Mouse (Mus musculus) natural killer cell, adult 2 months (primary cell): Measurements from ENCODE around the gene Gpr171.
A peak's percentile ranks its signal among the peaks of the same experiment; 100 is the strongest.
"Not testable (repeated sequence)": the region's sequence is repeated elsewhere in the genome, so short reads cannot be mapped to it uniquely, and the experiment has no call there.

Experiments used
- DNase-seq, 2 experiments: peaks; one replicate each; pipeline ENCODE4 v3.0.0; 2022; ENCODE audit warnings: low spot score in 2 of 2

The Gpr171 gene

DNA sequence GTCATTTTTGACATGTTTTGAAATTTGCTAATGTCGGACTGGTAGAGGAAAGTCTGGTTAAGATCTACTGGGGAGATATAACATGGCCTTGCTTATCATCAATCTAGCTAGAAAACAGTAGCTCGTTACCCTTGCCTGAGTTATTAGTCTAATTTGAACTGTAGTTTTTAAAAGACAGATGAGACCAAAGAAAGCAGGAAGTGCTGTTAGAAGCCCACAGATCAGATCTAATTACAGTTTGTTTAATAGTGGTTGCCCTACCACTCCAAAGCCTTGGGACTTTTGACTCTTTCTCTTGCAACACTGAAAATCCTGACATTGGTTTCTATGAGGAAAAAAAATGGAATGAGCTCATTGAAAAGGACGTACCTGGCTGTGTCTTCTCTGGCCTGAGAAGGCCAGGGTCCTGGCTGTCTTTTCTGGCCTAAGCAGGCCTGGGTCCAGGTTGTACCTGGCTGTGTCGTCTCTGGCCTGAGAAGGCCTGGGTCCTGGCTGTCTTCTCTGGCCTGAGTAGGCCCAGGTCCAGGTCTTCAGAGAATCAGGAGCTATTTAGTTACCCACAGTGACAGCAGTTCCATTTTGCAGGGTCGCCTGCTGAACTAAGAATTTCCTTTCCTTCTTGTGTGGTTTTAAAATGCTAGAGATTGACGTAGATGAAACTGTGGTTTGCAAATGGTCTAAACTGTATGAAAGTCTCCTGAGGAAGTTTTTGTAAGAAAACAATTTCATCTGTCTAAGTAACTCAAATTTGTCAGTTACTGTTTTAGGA is at the start of gene Gpr171:
Gene Gpr171, minus strand, starts transcription at position 604 of the 769 bp plus-strand sequence.
- peak; percentile 65 to 66 for DNase-seq

DNA sequence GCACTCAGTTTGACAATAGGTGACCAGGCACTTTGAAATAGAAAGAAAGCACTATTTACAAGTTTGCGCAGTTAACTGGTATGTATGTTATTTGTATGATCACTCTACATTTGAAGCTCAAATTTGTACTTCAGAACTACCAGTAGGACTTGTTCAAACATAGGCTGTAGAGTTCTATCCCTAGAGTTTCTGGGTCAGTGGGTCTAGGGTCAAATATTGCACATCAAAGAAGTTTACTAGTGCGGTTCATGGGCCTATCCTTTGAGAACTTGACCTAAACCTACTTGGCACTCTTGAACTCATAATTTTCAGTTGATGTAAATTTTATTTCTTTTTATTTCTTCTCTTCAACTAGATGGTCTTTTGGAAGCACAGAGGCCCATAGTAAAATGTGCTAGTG is 49.0 kb upstream of the Gpr171 start:
- DNase-seq, result no peak

DNA sequence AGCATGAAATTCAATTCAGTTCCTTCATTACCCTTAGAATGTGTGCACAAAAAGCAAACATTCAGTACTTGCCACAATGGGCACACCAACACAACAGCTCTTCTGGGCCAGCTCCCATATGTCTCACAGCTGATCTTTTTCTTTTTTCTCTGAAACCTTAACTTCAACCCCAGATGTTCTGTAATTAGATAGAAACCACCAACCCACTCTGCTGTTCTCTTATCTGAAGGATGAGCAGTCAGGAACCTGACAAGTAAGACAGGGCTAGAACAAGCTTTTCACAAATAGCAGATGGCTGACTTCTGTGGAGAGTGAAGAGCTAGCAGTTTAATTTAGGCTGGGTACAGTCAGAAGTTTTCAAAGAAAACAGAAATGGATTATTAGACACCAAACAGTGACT is 48.0 kb upstream of the Gpr171 start:
- DNase-seq, result no peak

DNA sequence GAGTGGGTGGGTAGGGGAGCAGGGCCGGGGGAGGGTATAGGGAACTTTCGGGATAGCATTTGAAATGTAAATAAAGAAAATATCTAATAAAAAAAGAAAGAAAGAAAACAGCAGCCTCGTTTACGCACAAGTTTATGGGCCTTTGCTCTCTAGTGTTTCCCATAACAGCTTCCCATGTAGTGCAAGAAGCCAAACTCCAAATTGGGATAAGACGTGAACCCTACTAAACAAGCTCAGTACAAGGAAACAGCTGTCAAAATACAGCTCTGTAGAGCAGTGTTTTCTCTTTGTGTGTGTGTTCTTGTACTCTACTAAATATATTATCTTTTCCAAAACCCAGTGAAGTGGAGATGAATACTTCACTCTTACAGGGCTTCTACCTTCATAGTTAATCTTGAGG is 43.6 kb upstream of the Gpr171 start:
- no peak for DNase-seq

GRCm38 (mm10) chr3:59141507-59142305 is 40.1 kb upstream of the Gpr171 start:
- no peak for DNase-seq

DNA sequence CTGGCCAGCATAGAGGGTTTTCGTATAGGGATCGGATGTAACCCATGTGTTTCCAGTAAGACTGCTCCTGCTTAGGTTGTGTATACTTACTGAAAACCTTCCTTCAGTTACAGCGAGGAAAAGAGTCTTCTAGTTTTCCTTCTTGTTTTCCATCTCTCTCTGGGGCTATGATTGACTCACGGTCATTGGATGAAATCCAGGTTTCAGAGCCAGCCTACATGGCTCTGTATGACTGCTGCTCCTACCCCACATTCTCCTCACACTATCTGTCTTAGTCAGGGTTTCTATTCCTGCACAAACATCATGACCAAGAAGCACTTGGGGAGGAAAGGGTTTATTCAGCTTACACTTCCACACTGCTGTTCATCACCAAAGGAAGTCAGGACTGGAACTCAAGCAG is 39.3 kb upstream of the Gpr171 start:
- not testable (repeated sequence) for DNase-seq

- no peak for DNase-seq
These were observed 38.5 kb upstream of the Gpr171 start for GRCm38 (mm10) chr3:59140115-59140514.

DNA sequence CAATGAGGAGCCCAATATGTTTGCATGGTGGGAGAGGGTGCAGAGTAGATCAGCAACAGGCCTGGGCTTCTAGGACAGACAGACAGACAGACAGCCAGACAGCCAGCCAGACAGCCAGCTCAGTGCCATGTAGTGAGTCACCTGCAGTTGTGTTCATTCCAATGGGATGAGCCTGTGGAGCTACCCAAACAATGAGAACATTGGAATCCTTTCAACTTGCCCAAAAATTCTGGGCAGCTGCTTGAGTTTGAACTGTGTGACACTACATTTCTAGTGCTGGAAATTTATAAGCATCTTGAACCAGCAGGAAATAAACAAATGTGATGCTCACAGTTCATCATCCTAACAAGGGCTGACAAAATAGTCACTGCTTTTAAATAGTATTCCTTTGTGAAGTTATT is 38.0 kb upstream of the Gpr171 start:
- no peak for DNase-seq

DNA sequence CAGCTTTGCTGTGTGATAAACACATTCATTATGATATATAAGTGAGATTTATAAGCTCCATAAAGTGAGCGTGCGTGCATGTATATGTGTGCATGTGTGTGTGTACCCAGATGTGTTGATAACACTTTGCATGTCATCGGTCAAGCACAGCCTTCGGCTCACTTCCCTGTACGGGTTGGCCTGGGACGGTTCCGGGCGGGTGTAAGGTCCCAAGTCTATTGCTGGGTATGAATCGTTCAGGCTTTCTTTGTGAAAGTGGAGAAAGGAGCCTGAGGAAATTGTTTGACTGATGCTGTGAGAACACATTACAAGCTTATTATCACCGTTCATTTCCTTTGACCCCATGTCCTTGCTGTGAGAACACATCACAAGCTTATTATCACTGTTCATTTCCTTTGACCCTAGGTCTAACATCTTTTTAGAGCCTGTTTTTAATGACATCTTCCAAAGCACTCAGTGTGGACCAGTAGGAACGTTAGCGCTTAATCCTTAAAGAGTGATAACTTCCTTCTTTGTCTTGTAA is 37.4 kb upstream of the Gpr171 start:
- no peak for DNase-seq

DNA sequence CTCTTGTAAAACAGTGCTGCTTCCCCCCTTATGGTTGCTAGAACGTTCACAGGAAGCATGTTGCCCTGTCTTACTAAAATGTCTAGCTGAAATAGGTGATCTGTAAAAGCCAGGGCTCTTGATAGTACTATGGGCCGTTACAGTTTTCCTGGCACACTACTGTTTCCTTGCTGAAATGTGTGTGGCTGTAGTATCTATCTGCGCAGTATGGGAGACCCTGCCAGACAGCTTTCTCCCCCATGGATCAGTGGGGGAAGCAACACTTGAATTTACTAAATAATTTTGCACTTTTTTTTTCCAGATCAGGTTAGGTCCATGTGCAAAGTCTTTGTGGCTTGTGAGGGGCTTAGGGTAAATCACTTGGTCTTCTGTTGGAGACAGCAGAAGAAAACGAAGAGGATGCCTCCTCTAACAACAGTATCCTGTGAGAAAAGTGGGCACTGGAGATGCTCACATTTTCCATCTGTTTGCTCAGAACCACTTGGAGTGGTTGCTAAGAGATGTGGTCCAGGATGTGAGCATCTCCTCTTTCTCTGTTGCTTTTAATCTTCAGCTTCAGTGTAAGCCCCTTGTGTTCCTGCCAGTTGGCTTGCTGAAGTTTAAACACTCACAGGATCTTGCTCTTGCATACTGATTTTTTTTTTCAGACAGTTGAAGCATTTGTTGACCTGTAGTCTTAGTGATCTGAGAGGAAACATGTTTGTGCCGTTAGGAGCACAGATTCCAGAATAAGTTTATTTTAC is 34.5 kb upstream of the Gpr171 start:
- no peak for DNase-seq

DNA sequence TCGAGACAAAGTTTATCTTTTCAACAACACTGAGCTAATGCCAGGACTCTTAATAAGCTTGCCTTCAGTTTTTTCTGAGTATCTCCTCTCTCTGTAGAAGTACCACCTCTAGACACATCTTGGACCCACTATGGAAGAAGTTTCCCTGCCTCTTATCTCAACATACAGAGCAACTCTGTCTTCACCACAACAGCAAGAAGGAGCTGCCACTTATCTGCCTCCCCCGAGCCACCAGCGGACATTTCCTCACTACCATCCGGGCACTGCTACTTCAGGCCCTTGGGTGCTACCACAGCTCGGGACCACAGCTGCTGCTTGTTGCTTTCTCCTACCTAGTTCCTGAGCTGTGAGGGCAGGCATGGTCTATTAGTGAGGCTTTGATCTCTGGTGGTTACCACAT is 31.6 kb upstream of the Gpr171 start:
- DNase-seq, result peak; percentile 32 to 49

GRCm38 (mm10) chr3:59131966-59132365 is 30.3 kb upstream of the Gpr171 start:
- DNase-seq, result no peak

DNA sequence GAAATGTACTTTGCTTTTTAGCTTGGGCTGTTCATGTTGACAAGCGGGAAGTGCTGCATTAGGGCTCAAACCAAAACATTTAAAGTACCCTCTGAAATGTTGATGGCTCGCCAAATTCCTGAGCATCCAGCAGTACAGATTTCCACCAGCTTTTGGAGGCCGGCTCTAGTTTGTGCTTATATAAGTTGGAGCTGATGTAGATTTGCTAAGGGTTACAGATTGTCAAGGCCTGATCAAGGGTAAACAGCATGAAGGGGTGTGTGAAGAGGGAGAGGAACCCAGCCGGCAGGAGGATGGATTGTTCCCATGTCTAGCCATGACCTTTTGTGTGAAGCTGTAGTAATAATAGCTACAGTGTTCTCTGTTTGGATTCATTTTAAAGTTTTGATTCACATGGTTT is 29.5 kb upstream of the Gpr171 start:
- no peak for DNase-seq

DNA sequence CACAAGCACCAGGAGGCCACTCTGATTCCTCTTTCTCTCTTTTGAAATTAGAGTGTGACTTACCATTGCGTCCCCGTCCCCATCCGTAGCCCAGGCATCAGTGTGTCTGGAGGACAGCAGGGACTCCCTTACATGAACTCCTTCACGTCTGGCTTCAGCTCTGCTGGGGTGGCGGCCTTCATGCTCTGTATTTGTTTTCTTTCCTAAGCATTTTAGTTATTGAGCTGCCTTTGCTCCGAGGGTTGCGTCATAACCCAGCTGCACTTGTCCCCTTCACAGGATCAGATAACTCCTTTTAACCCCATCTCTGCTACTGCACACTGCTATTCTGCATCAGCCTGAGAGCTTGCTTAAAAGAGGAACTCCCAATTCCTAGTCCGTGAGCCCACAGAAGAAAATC is 28.8 kb upstream of the Gpr171 start:
- peak; percentile 13 to 21 for DNase-seq

DNA sequence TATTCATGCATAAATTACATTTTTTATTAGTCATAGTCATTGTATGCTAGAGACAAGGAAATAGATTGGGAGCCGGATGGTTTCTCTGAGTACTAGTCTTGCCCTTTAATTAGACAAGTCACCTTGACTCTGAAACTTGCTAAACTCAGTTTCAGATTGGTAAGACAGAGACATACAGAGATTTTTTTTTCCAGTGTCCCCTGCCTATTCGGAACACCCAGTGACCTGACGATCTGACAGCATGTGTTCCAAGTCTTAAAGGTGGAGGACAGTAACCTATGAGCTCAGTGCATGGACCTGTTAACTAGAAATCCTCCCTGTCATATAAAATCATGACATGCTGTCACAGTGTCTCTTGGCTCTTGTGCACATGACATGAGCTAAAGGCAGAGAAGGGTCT is 27.9 kb upstream of the Gpr171 start:
- DNase-seq, result no peak

GRCm38 (mm10) chr3:59128681-59129080 is 27.1 kb upstream of the Gpr171 start:
- no peak for DNase-seq

- DNase-seq, result no peak
These were observed 24.3 kb upstream of the Gpr171 start for GRCm38 (mm10) chr3:59125783-59126555.

- no peak for DNase-seq
These were observed 23.4 kb upstream of the Gpr171 start for GRCm38 (mm10) chr3:59125022-59125421.

DNA sequence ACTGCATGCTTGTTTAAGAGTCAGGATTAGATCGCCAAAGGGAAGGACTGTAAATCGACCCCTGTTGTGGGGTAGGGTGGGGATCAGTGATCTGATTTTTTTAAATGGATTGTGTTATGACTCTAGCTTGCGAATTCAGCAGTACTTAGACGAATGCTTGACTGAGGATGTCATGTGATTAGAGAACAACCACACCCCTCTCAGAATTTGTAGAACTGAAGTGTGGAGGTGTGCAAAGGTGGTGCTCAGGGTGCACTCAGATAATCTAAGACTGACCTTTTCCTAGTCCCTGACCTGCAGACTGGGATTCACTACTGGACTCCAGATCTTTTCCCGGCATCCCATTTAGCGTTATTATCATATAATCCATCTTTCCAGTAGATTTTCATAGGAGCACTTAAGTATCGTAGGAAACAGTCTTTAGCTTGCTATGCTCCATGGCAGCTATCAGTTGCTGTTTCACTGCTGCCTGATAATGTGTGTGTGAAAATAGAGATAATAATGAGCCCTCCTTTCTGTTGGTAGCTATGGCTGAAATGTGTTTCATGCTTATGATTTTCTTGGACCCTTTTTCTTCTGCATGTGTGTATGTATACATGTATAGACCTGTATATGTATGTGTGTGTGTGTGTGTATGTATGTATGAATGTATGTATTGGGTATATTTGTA is 20.3 kb upstream of the Gpr171 start:
- no peak for DNase-seq

GRCm38 (mm10) chr3:59121067-59121730 is 19.6 kb upstream of the Gpr171 start:
- no peak for DNase-seq
